Mouse (Mus musculus) small intestine, adult 2 months (tissue): ENCODE results near the gene Cd3g. TPM values are rescaled to one million over a fixed set of nuclear protein-coding genes. Genes with fewer than 3 reads are reported as not detected.

Experiments
- H3K27ac ChIP-seq: fragments of 200-500 bp; 2 replicates; pipeline ENCODE4 v1.5.1; 2012; ENCODE audit warnings: low read depth, low read length, control low read depth, inconsistent platforms; ENCODE audit not compliant: insufficient read depth
- H3K27me3 ChIP-seq: fragments of 200-500 bp; 2 replicates; pipeline ENCODE4 v1.6.1; 2012; ENCODE audit warnings: mild to moderate bottlenecking, moderate library complexity, low read length, inconsistent platforms; ENCODE audit not compliant: control insufficient read depth, insufficient read depth
- H3K36me3 ChIP-seq: fragments of 200-500 bp; 2 replicates; pipeline ENCODE4 v1.6.1; 2012; ENCODE audit warnings: mild to moderate bottlenecking, low read length, control low read depth, inconsistent platforms; ENCODE audit not compliant: control insufficient read depth, insufficient read depth
- H3K4me1 ChIP-seq: fragments of 200-500 bp; 2 replicates; pipeline ENCODE4 v1.6.1; 2012; ENCODE audit warnings: low read length, inconsistent platforms, mixed read lengths; ENCODE audit not compliant: control insufficient read depth, insufficient read depth, insufficient read length
- H3K4me3 ChIP-seq: fragments of 200-500 bp; 2 replicates; pipeline ENCODE4 v1.5.1; 2012; ENCODE audit warnings: low read depth, mild to moderate bottlenecking, control low read depth, inconsistent platforms, low read length, moderate library complexity
- CTCF ChIP-seq: fragments of 200-500 bp; IDR thresholded peaks from 2 replicates; pipeline ENCODE4 v1.5.1; 2012; ENCODE audit warnings: low read depth, mild to moderate bottlenecking, control low read depth, inconsistent platforms, low read length, moderate library complexity, mixed read lengths; ENCODE audit not compliant: insufficient replicate concordance, insufficient read length; ENCODE audit errors: extremely low read depth
- POLR2A ChIP-seq: fragments of 200-500 bp; IDR thresholded peaks from 2 replicates; pipeline ENCODE4 v1.6.1; 2012; ENCODE audit warnings: low read depth, mild to moderate bottlenecking, control low read depth, inconsistent platforms, low read length, moderate library complexity
- WGBS: fragments of 180-500 bp; shearing (Covaris S2); methylation state at CpG from one replicate; pipeline ENCODE4 v1.1.7; 2018; 5-methylcytosine and 5-hydroxymethylcytosine counted together
- polyA plus RNA-seq: library from polyadenylated mRNA; depleted of rRNA; stranded (reverse); fragments of >200 nt; gene quantifications from 2 replicates; pipeline ENCODE4 v1.2.3, GENCODE M21; 2012

The Cd3g gene
- polyA plus RNA-seq, 1 experiment: 4.0 TPM

GRCm38 (mm10) chr9:44986242-44986781, 6.1 kb upstream of the Cd3g start:
- no peaks in the 10 kb centered on the region for H3K36me3 ChIP-seq
- H3K27me3 ChIP-seq: no peaks in the 10 kb centered on the region
- H3K27ac ChIP-seq: peak overlapping the region; percentile 75
- peak overlapping the region; percentile 50 for H3K4me3 ChIP-seq
- H3K4me1 ChIP-seq: 0 out of 2 replicates have a peak, but pooled peaks cover 2% of the 10 kb centered on the region
- 53% methylated on average over 14 of the region's 14 CpGs for WGBS
- TF ChIP-seq CTCF (no peak), POLR2A (no peak)

GRCm38 (mm10) chr9:44985721-44986161, 5.5 kb upstream of the Cd3g start:
- WGBS: 71% methylated on average over 3 of the region's 3 CpGs
- TF ChIP-seq POLR2A (no peak), CTCF (no peak)
- peak overlapping the region; percentile 10 for H3K27ac ChIP-seq
- H3K27me3 ChIP-seq: no peaks in the 10 kb centered on the region
- no peaks in the 10 kb centered on the region for H3K36me3 ChIP-seq
- H3K4me1 ChIP-seq: 0 out of 2 replicates have a peak, but pooled peaks cover 2% of the 10 kb centered on the region
- H3K4me3 ChIP-seq: 0 out of 2 replicates have a peak overlapping the region, but pooled peaks have one; percentile 50

GRCm38 (mm10) chr9:44983001-44983400, 2.8 kb upstream of the Cd3g start:
- Histone ChIP-seq H3K27ac (no peak overlapping the region), H3K4me3 (no peak overlapping the region)
- 59% methylated on average over 2 of the region's 2 CpGs for WGBS

GRCm38 (mm10) chr9:44982531-44982930, 2.3 kb upstream of the Cd3g start:
- Histone ChIP-seq H3K36me3 (no peaks in the 10 kb centered on the region), H3K27me3 (peaks cover 2% of the 10 kb centered on the region; the same call in 1 of the 2 replicates), H3K4me1 (0 out of 2 replicates have a peak, but pooled peaks cover 2% of the 10 kb centered on the region), H3K4me3 (peak overlapping the region; percentile 41; the same call in 1 of the 2 replicates), H3K27ac (peak overlapping the region; percentile 41)
- TF ChIP-seq POLR2A: no peak
- no peak for TF ChIP-seq CTCF
- WGBS: 71% methylated on average over 3 of the region's 3 CpGs

More at GRCm38 (mm10) chr9:44983001-44983400, 2.8 kb upstream of the Cd3g start:
- no peaks in the 10 kb centered on the region for H3K36me3 ChIP-seq
- H3K4me1 ChIP-seq: 0 out of 2 replicates have a peak, but pooled peaks cover 2% of the 10 kb centered on the region
- H3K27me3 ChIP-seq: no peaks in the 10 kb centered on the region
- no peak for TF ChIP-seq POLR2A
- TF ChIP-seq CTCF: no peak

GRCm38 (mm10) chr9:44982081-44982480, 1.9 kb upstream of the Cd3g start:
- H3K4me1 ChIP-seq: 0 out of 2 replicates have a peak, but pooled peaks cover 2% of the 10 kb centered on the region
- WGBS: 74% methylated on average over 8 of the region's 8 CpGs
- no peaks in the 10 kb centered on the region for H3K36me3 ChIP-seq
- H3K4me3 ChIP-seq: peak overlapping the region; percentile 1; the same call in 1 of the 2 replicates
- TF ChIP-seq CTCF: no peak
- TF ChIP-seq POLR2A: no peak
- H3K27me3 ChIP-seq: peaks cover 6% of the 10 kb centered on the region; the same call in 1 of the 2 replicates
- H3K27ac ChIP-seq: peak overlapping the region; percentile 41

- H3K27ac ChIP-seq: peak within 1 kb of the TSS; percentile 41
- H3K4me1 ChIP-seq: 0 out of 2 replicates have a peak, but pooled peaks cover 2% of the 10 kb centered on the region
- H3K36me3 ChIP-seq: no peaks in the 10 kb centered on the region
- peaks cover 6% of the 10 kb centered on the region; the same call in 1 of the 2 replicates for H3K27me3 ChIP-seq
- peak within 1 kb of the TSS; percentile 41; the same call in 1 of the 2 replicates for H3K4me3 ChIP-seq
- TF ChIP-seq CTCF (no peak), POLR2A (no peak)
- 67% methylated on average over 4 of the region's 4 CpGs for WGBS
Observed at GRCm38 (mm10) chr9:44981676-44982075, 1.4 kb upstream of the Cd3g start, which contains the start of gene Cd3d. Gene Cd3d, plus strand, starts transcription at chr9:44981786.

- Histone ChIP-seq H3K4me1 (0 out of 2 replicates have a peak, but pooled peaks cover 2% of the 10 kb centered on the region), H3K36me3 (no peaks in the 10 kb centered on the region), H3K27ac (no peak overlapping the region; the same call in 1 of the 2 replicates), H3K27me3 (peaks cover 6% of the 10 kb centered on the region; the same call in 1 of the 2 replicates), H3K4me3 (no peak overlapping the region)
- 78% methylated on average over 2 of the region's 2 CpGs for WGBS
- TF ChIP-seq POLR2A: no peak
Observed at GRCm38 (mm10) chr9:44981104-44981503, 873 bp upstream of the Cd3g start.
